Mouse (Mus musculus): Measurements from ENCODE around the gene Slc35b3. TPM values are rescaled to one million over a fixed set of nuclear protein-coding genes. Genes with fewer than 3 reads are reported as not detected.

Gene Slc35b3
- 33.6 and 34.2 TPM in 2 replicates for polyA plus RNA-seq (2014; fragmentation: Nextera tagmentation; extraction: Ambion mirVana)

DNA sequence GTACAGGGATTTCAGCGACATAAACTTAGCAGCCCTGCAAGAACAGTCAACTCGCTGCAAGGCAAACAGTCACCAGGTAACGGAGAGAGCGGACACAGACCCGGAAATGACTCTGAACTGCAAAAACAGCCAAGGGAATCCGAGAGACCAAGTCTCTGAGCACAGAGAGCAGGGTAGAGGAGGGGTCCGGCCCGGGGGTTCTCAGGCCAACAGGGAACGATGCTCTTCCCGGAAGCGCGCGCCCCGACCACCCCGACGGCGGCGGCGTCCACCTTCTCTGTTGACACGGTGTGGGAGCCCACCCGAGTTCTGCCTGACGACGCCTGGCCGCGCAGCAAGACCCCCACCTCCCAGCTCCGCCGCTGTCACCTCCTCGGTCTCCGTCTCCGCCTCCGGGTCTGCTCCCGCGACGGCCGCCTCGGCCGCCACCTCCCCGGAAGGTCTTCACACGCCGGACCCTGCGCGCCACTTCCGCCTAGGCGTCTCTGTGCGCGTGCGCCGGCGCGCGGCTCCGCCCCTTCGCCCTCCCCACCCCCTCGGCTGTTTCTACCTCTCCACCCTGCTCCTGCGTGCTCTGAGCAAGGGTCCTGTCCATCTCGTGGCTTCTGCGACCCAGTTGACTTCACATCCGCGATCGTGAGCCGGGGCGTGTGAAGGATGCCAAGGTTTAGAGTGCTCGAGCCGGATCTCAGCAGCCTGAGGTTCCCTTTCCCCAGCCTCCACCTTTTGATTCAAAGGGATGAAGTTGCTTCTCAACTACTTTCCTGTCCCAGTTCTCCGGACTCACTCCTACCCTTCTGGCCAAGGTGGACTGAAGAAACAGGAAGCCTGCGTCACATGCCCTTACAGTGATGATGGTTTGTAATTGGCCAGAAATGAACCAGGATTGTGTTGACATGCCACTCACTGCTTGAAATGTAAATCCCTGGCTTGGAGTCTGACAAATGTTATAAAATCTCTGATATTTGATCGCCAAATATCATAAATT lies at the start of gene Slc35b3:
TSS of gene Slc35b3 (minus strand) at position 813 of the 988 bp plus-strand sequence.
- peak within 1 kb of the TSS; percentile 59 for H3K4me2 ChIP-seq (ENCODE audit: low read depth, low read length)
- peak; percentile 99 for ATAC-seq (ENCODE audit: low read depth)
- H3K36me3 ChIP-seq (ENCODE audit: control insufficient read depth, insufficient read depth, low read length): no peaks in the 10 kb centered on the region; the same call in none of the 2 replicates
- no peaks in the 10 kb centered on the region for H3K9me3 ChIP-seq (ENCODE audit: control insufficient read depth, low read length)
- H3K27ac ChIP-seq (ENCODE audit: low read depth, low read length): peak within 1 kb of the TSS; percentile 25; the same call in 1 of the 2 replicates
- 1% methylated on average over 64 of the region's 67 CpGs for WGBS
- peak within 1 kb of the TSS; percentile 67 for H3K4me3 ChIP-seq (ENCODE audit: low read depth, low read length)
- no peaks in the 10 kb centered on the region for H3K27me3 ChIP-seq (ENCODE audit: control insufficient read depth, insufficient read depth, low read length)
- H3K4me1 ChIP-seq (ENCODE audit: control insufficient read depth, insufficient read depth, low read length): peaks cover 11% of the 10 kb centered on the region
- peak within 1 kb of the TSS; percentile 65 for H3K9ac ChIP-seq (replicated peaks; ENCODE audit: low read depth, low read length)

DNA sequence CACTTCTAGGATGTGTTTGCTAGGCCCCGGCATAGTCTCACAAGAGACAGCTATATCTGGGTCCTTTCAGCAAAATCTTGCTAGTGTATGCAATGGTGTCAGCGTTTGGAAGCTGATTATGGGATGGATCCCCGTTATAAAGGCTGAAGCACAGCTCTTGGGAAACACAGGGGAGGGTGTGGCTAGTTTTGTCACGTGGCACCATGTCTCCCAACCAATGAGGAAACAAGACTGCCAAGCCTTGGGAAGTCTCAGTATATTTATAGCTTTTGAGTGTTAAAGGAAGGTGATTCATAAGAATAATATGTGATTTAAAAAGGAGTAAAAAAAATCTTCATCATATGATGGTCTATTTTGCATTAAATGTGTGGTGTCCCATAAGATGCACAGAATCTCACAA lies 49.6 kb upstream of the Slc35b3 start:
- H3K36me3 ChIP-seq (ENCODE audit: control insufficient read depth, insufficient read depth, low read length): no peaks in the 10 kb centered on the region
- H3K4me3 ChIP-seq (ENCODE audit: low read depth, low read length): no peak overlapping the region
- no peak for ATAC-seq (ENCODE audit: low read depth)
- H3K9me3 ChIP-seq (ENCODE audit: control insufficient read depth, low read length): no peaks in the 10 kb centered on the region
- H3K27ac ChIP-seq (ENCODE audit: low read depth, low read length): no peak overlapping the region
- no peaks in the 10 kb centered on the region for H3K4me1 ChIP-seq (ENCODE audit: control insufficient read depth, insufficient read depth, low read length)
- no peak overlapping the region for H3K4me2 ChIP-seq (ENCODE audit: low read depth, low read length)
- H3K27me3 ChIP-seq (ENCODE audit: control insufficient read depth, insufficient read depth, low read length): no peaks in the 10 kb centered on the region
- WGBS: 88% methylated on average over 4 of the region's 4 CpGs
- H3K9ac ChIP-seq (replicated peaks; ENCODE audit: low read depth, low read length): no peak overlapping the region

DNA sequence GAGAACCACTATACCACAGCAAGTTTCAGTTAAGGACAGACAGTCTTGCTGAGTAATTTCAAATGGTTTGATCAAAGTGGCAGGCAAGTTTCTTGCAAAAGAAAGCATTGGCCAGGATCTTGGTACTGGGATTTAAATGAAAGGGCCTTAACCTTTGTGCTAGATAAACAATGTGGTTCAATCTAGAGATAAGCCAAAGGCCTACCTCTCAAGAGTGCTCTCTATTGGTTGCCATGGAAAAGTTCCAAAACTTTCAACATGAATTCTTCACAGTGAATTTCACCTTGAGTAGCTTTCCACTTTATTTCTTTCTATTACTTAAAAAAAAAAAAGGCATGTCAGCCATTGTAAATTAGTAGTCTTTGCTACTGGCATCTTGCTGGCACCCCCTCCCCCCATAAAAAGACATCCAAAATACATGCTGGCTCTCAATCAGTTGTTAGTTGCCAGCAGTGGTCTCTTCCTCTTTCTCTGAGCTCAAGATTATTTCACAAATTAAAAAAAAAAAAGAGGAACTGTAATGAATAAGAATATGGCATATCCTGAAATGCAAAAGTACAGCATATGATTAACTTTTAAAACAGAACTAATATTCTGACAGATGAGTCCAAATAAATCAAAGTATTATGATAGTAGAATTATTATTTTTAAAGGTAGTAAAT lies 42.6 kb upstream of the Slc35b3 start:
- ATAC-seq (ENCODE audit: low read depth): no peak
- H3K4me3 ChIP-seq (ENCODE audit: low read depth, low read length): no peak overlapping the region
- no peak overlapping the region for H3K4me2 ChIP-seq (ENCODE audit: low read depth, low read length)

DNA sequence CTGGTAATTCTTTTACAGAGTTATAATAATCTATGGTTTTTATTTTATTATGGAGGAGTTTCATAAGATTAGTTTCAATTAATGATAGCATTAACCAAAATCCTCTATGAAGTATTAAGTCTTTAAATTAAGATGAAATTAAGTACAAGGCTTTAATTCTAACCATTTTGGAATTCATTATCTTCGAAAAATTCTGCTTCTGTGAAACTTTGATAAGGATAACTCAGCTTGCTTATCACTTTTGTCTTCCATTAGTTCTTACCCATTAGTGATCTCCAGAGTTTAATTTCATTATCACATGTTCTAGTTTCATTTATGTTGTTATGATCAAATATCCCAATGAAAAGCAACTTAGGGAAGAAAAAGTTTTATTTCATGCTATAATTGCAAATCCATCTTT lies 41.7 kb upstream of the Slc35b3 start:
- Histone ChIP-seq H3K4me2 (ENCODE audit: low read depth, low read length) (no peak overlapping the region), H3K4me3 (ENCODE audit: low read depth, low read length) (no peak overlapping the region), H3K27ac (ENCODE audit: low read depth, low read length) (no peak overlapping the region), H3K4me1 (ENCODE audit: control insufficient read depth, insufficient read depth, low read length) (no peaks in the 10 kb centered on the region), H3K36me3 (ENCODE audit: control insufficient read depth, insufficient read depth, low read length) (no peaks in the 10 kb centered on the region), H3K27me3 (ENCODE audit: control insufficient read depth, insufficient read depth, low read length) (no peaks in the 10 kb centered on the region), H3K9me3 (ENCODE audit: control insufficient read depth, low read length) (no peaks in the 10 kb centered on the region), H3K9ac (replicated peaks; ENCODE audit: low read depth, low read length) (no peak overlapping the region)
- 82% methylated on average over 1 of the region's 1 CpGs for WGBS
- ATAC-seq (ENCODE audit: low read depth): no peak

More for the DNA sequence above, 42.6 kb upstream of the Slc35b3 start:
- no peaks in the 10 kb centered on the region for H3K9me3 ChIP-seq (ENCODE audit: control insufficient read depth, low read length)
- H3K9ac ChIP-seq (replicated peaks; ENCODE audit: low read depth, low read length): no peak overlapping the region
- H3K4me1 ChIP-seq (ENCODE audit: control insufficient read depth, insufficient read depth, low read length): no peaks in the 10 kb centered on the region
- no peaks in the 10 kb centered on the region for H3K36me3 ChIP-seq (ENCODE audit: control insufficient read depth, insufficient read depth, low read length)
- no peaks in the 10 kb centered on the region for H3K27me3 ChIP-seq (ENCODE audit: control insufficient read depth, insufficient read depth, low read length)
- no peak overlapping the region for H3K27ac ChIP-seq (ENCODE audit: low read depth, low read length)

DNA sequence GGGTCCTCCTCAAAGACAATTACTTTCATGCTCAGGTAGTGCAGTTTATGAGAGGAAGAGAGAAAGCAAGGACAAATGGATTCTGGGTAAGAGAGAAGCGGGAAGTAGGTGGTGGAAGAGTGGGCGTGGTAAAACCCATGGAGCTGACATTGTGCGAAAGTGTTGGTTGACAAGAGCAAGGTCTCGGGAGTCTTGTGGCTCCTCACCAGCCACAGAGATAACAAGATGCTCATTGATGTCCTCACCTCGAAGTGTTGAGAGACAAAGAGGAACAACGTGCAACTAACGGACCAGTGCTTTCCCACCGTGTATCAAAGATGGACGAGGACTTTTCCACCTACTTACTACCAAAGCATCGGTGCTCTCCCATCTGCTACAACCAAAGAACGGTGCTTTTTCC lies 40.8 kb upstream of the Slc35b3 start:
- Histone ChIP-seq H3K36me3 (ENCODE audit: control insufficient read depth, insufficient read depth, low read length) (no peaks in the 10 kb centered on the region), H3K4me3 (ENCODE audit: low read depth, low read length) (no peak overlapping the region), H3K4me1 (ENCODE audit: control insufficient read depth, insufficient read depth, low read length) (no peaks in the 10 kb centered on the region), H3K9ac (replicated peaks; ENCODE audit: low read depth, low read length) (no peak overlapping the region), H3K27me3 (ENCODE audit: control insufficient read depth, insufficient read depth, low read length) (no peaks in the 10 kb centered on the region), H3K4me2 (ENCODE audit: low read depth, low read length) (no peak overlapping the region), H3K27ac (ENCODE audit: low read depth, low read length) (no peak overlapping the region), H3K9me3 (ENCODE audit: control insufficient read depth, low read length) (no peaks in the 10 kb centered on the region)
- 94% methylated on average over 11 of the region's 11 CpGs for WGBS
- no peak for ATAC-seq (ENCODE audit: low read depth)

DNA sequence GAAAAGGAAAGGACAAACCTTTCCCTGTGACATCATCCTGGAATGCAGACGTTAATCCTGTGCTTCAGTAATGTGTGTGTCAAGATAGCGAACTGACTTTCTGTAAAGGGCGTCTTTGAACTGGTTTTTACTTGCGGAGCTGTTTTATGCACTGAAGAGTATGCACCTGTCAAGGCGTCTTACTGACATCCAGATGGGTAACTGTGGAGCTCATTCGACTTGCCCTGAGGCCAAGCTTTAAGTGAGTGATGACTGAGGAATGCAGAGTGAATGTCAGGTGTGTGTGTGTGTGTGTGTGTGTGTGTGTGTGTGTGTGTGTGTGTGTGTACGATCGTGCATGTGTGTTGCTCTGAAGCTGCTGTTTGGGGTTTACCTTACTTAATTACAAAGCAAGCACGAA lies 38.3 kb upstream of the Slc35b3 start:
- no peaks in the 10 kb centered on the region for H3K4me1 ChIP-seq (ENCODE audit: control insufficient read depth, insufficient read depth, low read length)
- ATAC-seq (ENCODE audit: low read depth): no peak
- no peak overlapping the region for H3K9ac ChIP-seq (replicated peaks; ENCODE audit: low read depth, low read length)
- WGBS: 81% methylated on average over 9 of the region's 9 CpGs
- no peaks in the 10 kb centered on the region for H3K36me3 ChIP-seq (ENCODE audit: control insufficient read depth, insufficient read depth, low read length)
- no peaks in the 10 kb centered on the region for H3K9me3 ChIP-seq (ENCODE audit: control insufficient read depth, low read length)
- H3K27ac ChIP-seq (ENCODE audit: low read depth, low read length): no peak overlapping the region
- no peak overlapping the region for H3K4me2 ChIP-seq (ENCODE audit: low read depth, low read length)
- H3K27me3 ChIP-seq (ENCODE audit: control insufficient read depth, insufficient read depth, low read length): no peaks in the 10 kb centered on the region
- no peak overlapping the region for H3K4me3 ChIP-seq (ENCODE audit: low read depth, low read length)

DNA sequence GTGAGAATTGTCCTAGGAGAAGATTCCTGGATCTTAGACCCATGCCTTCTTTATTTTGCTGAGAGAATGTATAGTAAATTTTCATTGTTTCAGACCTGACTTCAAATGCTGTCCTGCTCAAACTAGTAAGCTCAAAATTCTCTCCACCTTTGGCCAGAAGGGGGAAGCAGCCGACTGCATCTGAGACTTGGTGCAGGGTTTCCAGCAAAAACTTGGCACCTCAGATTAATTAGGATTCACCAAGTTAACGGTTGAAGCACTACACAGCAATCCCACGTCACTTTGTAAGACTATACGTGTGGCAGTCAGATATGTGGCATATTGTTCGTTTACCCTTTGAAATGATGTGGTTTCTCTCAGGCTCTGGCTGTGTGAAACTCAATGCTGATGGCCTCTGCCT lies 31.9 kb upstream of the Slc35b3 start:
- no peaks in the 10 kb centered on the region for H3K9me3 ChIP-seq (ENCODE audit: control insufficient read depth, low read length)
- WGBS: 27% methylated on average over 5 of the region's 5 CpGs
- H3K36me3 ChIP-seq (ENCODE audit: control insufficient read depth, insufficient read depth, low read length): no peaks in the 10 kb centered on the region
- no peak overlapping the region for H3K9ac ChIP-seq (replicated peaks; ENCODE audit: low read depth, low read length)
- H3K27me3 ChIP-seq (ENCODE audit: control insufficient read depth, insufficient read depth, low read length): no peaks in the 10 kb centered on the region
- no peak overlapping the region for H3K27ac ChIP-seq (ENCODE audit: low read depth, low read length)
- no peaks in the 10 kb centered on the region for H3K4me1 ChIP-seq (ENCODE audit: control insufficient read depth, insufficient read depth, low read length)
- no peak overlapping the region for H3K4me3 ChIP-seq (ENCODE audit: low read depth, low read length)
- no peak overlapping the region for H3K4me2 ChIP-seq (ENCODE audit: low read depth, low read length)
- no peak for ATAC-seq (ENCODE audit: low read depth)

DNA sequence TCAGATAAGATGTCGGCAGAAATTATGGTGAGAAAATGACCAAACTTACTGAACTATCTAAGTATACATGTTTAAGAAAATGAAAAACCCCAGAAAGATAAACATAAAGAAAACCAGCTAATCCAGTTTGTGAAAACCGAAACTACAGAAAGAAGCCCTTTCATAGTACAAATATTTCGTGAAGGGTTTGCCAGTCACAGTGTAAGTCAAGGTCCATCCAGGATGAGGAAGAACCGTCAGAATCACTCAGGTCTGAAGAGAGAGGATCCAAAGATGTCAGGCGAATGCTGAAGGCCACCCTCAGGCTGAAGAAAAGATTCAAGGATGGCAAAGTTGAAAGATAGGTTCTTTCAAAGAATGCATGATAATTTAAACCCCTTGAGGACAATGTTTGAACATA lies 23.1 kb upstream of the Slc35b3 start:
- Histone ChIP-seq H3K9ac (replicated peaks; ENCODE audit: low read depth, low read length) (no peak overlapping the region), H3K4me1 (ENCODE audit: control insufficient read depth, insufficient read depth, low read length) (no peaks in the 10 kb centered on the region), H3K27ac (ENCODE audit: low read depth, low read length) (no peak overlapping the region), H3K27me3 (ENCODE audit: control insufficient read depth, insufficient read depth, low read length) (no peaks in the 10 kb centered on the region), H3K4me2 (ENCODE audit: low read depth, low read length) (no peak overlapping the region), H3K36me3 (ENCODE audit: control insufficient read depth, insufficient read depth, low read length) (no peaks in the 10 kb centered on the region), H3K9me3 (ENCODE audit: control insufficient read depth, low read length) (no peaks in the 10 kb centered on the region), H3K4me3 (ENCODE audit: low read depth, low read length) (no peak overlapping the region)
- ATAC-seq (ENCODE audit: low read depth): no peak
- WGBS: 88% methylated on average over 5 of the region's 5 CpGs

DNA sequence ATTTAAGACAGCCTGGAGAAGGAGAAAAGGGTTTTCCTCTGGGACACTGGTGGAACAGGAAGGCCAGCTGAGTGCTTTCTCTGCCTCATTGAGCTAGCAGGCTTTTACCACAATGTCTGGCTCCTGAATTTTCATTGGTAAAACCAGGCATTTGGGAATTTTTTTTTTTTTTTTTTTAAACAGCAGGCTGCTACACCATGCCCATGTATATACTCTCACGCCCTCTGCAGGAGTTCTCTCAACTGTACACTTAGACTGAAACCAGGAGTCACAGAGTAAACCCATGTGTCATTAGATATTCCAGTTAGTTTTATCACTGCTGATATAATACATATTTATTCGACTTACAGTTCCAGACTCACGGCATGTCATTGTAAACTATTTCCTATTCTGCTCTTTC lies 20.2 kb upstream of the Slc35b3 start:
- H3K4me1 ChIP-seq (ENCODE audit: control insufficient read depth, insufficient read depth, low read length): no peaks in the 10 kb centered on the region
- no peaks in the 10 kb centered on the region for H3K36me3 ChIP-seq (ENCODE audit: control insufficient read depth, insufficient read depth, low read length)
- H3K27ac ChIP-seq (ENCODE audit: low read depth, low read length): no peak overlapping the region
- no peaks in the 10 kb centered on the region for H3K9me3 ChIP-seq (ENCODE audit: control insufficient read depth, low read length)
- H3K4me2 ChIP-seq (ENCODE audit: low read depth, low read length): no peak overlapping the region
- no peak overlapping the region for H3K4me3 ChIP-seq (ENCODE audit: low read depth, low read length)
- peak; percentile 49; the same call in 1 of the 2 replicates for ATAC-seq (ENCODE audit: low read depth)
- H3K9ac ChIP-seq (replicated peaks; ENCODE audit: low read depth, low read length): no peak overlapping the region
- 87% methylated on average over 3 of the region's 3 CpGs for WGBS
- H3K27me3 ChIP-seq (ENCODE audit: control insufficient read depth, insufficient read depth, low read length): no peaks in the 10 kb centered on the region

All from neural tube, embryonic 14.5 days (tissue).